Mouse (Mus musculus): Measurements from ENCODE around the gene Pcnp. TPM values are rescaled to one million over a fixed set of nuclear protein-coding genes. Genes with fewer than 3 reads are reported as not detected.
"Not testable (repeated sequence)": the region's sequence is repeated elsewhere in the genome, so short reads cannot be mapped to it uniquely, and the experiment has no call there.

Gene Pcnp
- polyA plus RNA-seq (2012; ENCODE audit: insufficient read depth, insufficient read length, low replicate concordance, missing spikeins) = not detected in 2 replicates

- peak; percentile 92 for TF ChIP-seq POLR2A (IDR thresholded peaks at IDR 0.05; ENCODE audit: insufficient read depth, low read depth, low read length)
- no peak for TF ChIP-seq CTCF (IDR thresholded peaks at IDR 0.05; ENCODE audit: insufficient read depth, low read depth, low read length)
- WGBS = under 1% methylated on average over 39 of the region's 39 CpGs
- no peaks in the 10 kb centered on the region for H3K4me1 ChIP-seq (ENCODE audit: control insufficient read depth, insufficient read depth, low read length)
- H3K4me3 ChIP-seq (ENCODE audit: insufficient read depth, low read depth, low read length) = peak within 1 kb of the TSS; percentile 76
- peak within 1 kb of the TSS; percentile 95 for H3K27ac ChIP-seq (ENCODE audit: insufficient read depth, low read depth, low read length)
These were observed at the start of gene Pcnp for GRCm38 (mm10) chr16:56029661-56030082. Gene Pcnp (minus strand): TSS chr16:56029739.

DNA sequence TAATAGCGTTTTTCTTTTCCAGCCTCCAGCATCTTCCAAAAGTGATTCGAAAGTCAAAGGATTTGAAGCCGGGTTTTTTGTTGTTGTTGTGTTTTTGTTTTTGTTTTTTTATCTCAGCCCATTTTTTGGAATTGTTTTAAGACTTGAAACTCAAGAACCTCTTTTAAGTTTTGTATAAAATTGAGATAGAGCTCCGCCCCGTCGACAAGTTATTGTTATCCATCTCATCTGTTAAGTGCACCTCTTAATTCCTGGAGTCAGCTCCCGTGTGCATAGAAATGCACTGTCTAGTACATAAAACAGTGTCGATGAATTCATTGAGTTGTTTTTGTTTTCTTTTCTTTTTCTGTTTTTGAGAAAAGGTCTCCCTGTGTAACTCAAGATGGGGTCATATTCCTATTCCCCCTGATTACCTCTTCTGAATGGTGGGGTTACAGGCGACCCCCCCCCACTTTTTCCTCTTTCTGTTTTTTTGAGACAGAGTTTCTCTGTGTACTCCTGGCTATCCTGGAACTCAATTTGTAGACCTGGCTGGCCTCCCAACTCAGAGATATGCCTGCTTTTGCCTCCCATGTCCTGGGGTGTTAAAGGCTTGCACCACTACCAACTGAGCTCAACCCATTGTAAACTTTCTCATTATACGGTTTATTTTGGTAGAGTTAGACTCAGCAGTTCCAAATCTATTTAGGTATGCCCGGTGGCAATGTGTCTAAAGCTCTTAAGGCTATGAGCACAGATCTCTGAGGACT lies 46.8 kb upstream of the Pcnp start:
- H3K27ac ChIP-seq (ENCODE audit: insufficient read depth, low read depth, low read length) = peak overlapping the region; percentile 95
- H3K4me1 ChIP-seq (ENCODE audit: control insufficient read depth, insufficient read depth, low read length) = peaks cover 3% of the 10 kb centered on the region; the same call in 1 of the 2 replicates
- 2% methylated on average over 11 of the region's 11 CpGs for WGBS
- TF ChIP-seq CTCF (IDR thresholded peaks at IDR 0.05; ENCODE audit: insufficient read depth, low read depth, low read length) (no peak), POLR2A (IDR thresholded peaks at IDR 0.05; ENCODE audit: insufficient read depth, low read depth, low read length) (no peak)
- H3K4me3 ChIP-seq (ENCODE audit: insufficient read depth, low read depth, low read length) = peak overlapping the region; percentile 100

DNA sequence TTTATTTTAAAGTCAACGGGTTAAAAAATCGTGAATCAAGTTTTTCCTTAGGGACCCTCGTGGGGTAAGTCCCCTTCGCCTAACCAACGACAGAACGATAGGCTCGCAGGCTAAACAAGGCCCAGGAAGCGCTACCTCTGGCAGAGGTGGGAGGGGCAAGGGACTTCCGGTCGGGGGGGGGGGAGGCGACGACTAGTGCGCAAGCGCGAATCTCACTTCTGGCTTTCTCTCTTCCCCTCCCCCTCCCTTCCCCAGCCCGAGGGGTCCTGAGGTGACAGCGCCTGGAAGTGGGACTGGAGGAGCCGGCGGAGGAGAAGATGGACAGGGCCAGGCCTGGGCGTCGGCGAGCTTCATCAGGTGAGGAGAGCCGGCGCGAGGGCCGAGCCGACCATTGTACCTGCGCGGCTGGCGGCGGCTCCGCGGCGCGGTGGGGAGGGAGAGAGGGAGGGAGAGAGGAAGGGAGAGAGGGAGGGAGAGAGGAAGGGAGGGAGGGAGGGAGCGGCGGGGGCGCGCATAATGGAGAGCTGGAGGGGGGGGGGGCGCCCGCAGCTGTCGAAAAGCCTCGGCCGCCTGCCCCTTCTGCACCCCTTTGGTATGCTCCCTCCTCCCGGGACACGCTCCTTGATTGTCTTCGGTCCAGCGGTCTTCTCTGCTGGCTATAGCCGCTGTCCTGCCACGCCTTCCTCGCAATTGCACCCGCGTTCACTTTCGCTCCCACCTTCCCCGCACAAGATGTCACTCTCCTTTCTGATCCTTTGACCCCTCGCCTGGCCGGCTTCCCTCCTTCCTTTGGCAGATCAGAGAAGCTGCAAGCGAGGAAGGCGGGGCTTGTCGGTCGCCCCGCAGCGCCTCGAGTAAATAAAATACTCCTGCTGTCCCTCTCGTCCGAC lies 45.9 kb upstream of the Pcnp start:
- under 1% methylated on average over 53 of the region's 66 CpGs for WGBS
- TF ChIP-seq POLR2A (IDR thresholded peaks at IDR 0.05; ENCODE audit: insufficient read depth, low read depth, low read length) (peak; percentile 42; the same call in 1 of the 2 replicates), CTCF (IDR thresholded peaks at IDR 0.05; ENCODE audit: insufficient read depth, low read depth, low read length) (no peak)
- Histone ChIP-seq H3K4me3 (ENCODE audit: insufficient read depth, low read depth, low read length) (peak overlapping the region; percentile 100), H3K27ac (ENCODE audit: insufficient read depth, low read depth, low read length) (peak overlapping the region; percentile 96), H3K4me1 (ENCODE audit: control insufficient read depth, insufficient read depth, low read length) (peaks cover 3% of the 10 kb centered on the region; the same call in 1 of the 2 replicates)

GRCm38 (mm10) chr16:56074565-56074964 lies 45.0 kb upstream of the Pcnp start:
- Histone ChIP-seq H3K27ac (ENCODE audit: insufficient read depth, low read depth, low read length) (no peak overlapping the region), H3K4me3 (ENCODE audit: insufficient read depth, low read depth, low read length) (no peak overlapping the region), H3K4me1 (ENCODE audit: control insufficient read depth, insufficient read depth, low read length) (peaks cover 3% of the 10 kb centered on the region; the same call in 1 of the 2 replicates)
- TF ChIP-seq CTCF (IDR thresholded peaks at IDR 0.05; ENCODE audit: insufficient read depth, low read depth, low read length) (no peak), POLR2A (IDR thresholded peaks at IDR 0.05; ENCODE audit: insufficient read depth, low read depth, low read length) (no peak)
- WGBS = 74% methylated on average over 5 of the region's 5 CpGs

- Histone ChIP-seq H3K27ac (ENCODE audit: insufficient read depth, low read depth, low read length) (no peak overlapping the region), H3K4me1 (ENCODE audit: control insufficient read depth, insufficient read depth, low read length) (peaks cover 3% of the 10 kb centered on the region; the same call in 1 of the 2 replicates), H3K4me3 (ENCODE audit: insufficient read depth, low read depth, low read length) (no peak overlapping the region)
- WGBS = 91% methylated on average over 1 of the region's 1 CpGs
- TF ChIP-seq POLR2A (IDR thresholded peaks at IDR 0.05; ENCODE audit: insufficient read depth, low read depth, low read length) = no peak
These were observed 44.6 kb upstream of the Pcnp start for GRCm38 (mm10) chr16:56074122-56074521.

DNA sequence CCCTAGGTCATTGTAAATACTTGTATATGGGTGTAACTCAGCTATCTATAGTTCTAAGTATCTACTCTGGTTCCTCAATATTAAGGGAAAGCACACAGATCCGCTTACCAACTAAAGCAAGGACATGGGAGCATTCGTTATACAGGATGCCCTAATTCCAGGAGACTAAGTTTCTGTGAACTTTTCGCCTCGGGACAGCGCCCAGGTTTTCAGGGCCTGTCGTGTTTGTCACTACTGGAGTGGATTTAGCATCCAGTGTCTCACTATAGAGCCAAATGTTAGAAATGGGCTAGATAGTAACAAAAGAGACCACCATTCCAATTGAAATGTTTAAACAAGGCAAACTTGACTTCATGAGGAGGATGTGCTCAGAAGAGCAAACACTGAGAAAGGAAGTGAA lies 43.6 kb upstream of the Pcnp start:
- not testable (repeated sequence) for H3K4me3 ChIP-seq (ENCODE audit: insufficient read depth, low read depth, low read length); H3K27ac ChIP-seq (ENCODE audit: insufficient read depth, low read depth, low read length); H3K4me1 ChIP-seq (ENCODE audit: control insufficient read depth, insufficient read depth, low read length)
- 88% methylated on average over 6 of the region's 6 CpGs for WGBS

DNA sequence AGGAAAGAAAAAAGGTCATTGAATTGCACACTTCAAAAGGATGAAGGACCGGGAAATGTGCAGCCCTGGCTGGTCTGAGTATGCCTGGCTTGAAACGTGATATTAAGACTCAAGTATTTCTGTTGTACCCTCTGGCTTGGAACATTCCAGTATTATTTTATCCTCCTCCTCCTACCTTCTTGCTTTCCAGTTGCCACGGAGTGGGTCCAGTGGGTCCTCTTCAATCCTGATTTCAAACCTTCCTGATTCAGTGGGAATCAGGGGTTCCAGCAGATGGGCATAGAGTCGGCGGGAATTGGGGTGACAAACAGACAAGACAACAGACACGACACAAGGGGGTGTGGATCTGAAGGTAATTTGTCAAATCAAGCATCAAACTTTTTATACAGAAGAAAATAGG lies 43.0 kb upstream of the Pcnp start:
- no peak for TF ChIP-seq CTCF (IDR thresholded peaks at IDR 0.05; ENCODE audit: insufficient read depth, low read depth, low read length)
- no peak for TF ChIP-seq POLR2A (IDR thresholded peaks at IDR 0.05; ENCODE audit: insufficient read depth, low read depth, low read length)
- Histone ChIP-seq H3K4me1 (ENCODE audit: control insufficient read depth, insufficient read depth, low read length) (peaks cover 3% of the 10 kb centered on the region; the same call in 1 of the 2 replicates), H3K4me3 (ENCODE audit: insufficient read depth, low read depth, low read length) (no peak overlapping the region), H3K27ac (ENCODE audit: insufficient read depth, low read depth, low read length) (no peak overlapping the region)
- 79% methylated on average over 6 of the region's 6 CpGs for WGBS

GRCm38 (mm10) chr16:56071317-56072232 lies 42.0 kb upstream of the Pcnp start:
- peaks cover 3% of the 10 kb centered on the region; the same call in 1 of the 2 replicates for H3K4me1 ChIP-seq (ENCODE audit: control insufficient read depth, insufficient read depth, low read length)
- TF ChIP-seq POLR2A (IDR thresholded peaks at IDR 0.05; ENCODE audit: insufficient read depth, low read depth, low read length) (no peak), CTCF (IDR thresholded peaks at IDR 0.05; ENCODE audit: insufficient read depth, low read depth, low read length) (no peak)
- no peak overlapping the region for H3K27ac ChIP-seq (ENCODE audit: insufficient read depth, low read depth, low read length)
- H3K4me3 ChIP-seq (ENCODE audit: insufficient read depth, low read depth, low read length) = no peak overlapping the region
- 46% methylated on average over 5 of the region's 5 CpGs for WGBS

All from olfactory bulb, adult 2 months (tissue).